Mouse (Mus musculus): ENCODE data around the gene Piezo1.

Piezo1 gene

GRCm38 (mm10) chr8:122544138-122544537 is 7.0 kb downstream of the Piezo1 start:
- DNase-seq: no peak

DNA sequence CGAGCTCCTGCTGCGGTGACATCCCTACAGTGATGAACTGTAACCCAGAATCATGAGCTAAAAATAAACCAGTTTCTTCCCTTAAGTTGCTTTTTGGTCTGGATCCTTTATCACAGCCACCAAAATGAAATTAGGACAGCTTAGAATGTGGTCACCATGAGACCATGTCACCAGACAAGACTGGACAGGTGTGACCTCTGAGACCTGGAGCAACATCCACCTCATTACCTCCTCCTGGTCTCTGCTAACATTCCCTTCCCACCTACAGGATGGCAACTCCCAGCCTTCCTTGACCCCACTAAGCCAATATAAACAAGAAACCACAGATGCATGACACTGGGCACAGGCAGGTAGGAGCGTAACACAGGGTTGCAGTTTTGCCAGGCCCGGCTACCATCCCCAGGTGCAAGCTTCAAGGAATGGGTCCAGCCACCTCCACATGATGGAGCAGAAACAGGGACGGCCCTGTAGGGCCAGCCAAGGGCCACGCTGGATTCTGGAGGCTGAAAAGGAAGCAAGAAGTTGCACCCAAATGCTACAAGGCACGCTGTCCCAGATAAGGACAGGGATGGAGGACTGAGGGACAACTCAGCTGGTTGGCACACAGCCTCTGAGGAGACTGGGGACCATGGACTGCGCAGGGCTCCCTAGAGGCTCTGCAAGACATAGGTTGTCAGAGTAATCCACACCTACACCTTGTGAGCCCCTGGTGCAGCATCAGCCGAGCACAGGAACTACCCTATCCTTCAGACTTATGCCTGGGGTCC is 12.6 kb downstream of the Piezo1 start:
- no peak for DNase-seq

- DNase-seq: no peak
These were observed 13.3 kb downstream of the Piezo1 start for GRCm38 (mm10) chr8:122537812-122538211.

- DNase-seq: peak; percentile 45
These were observed 14.1 kb downstream of the Piezo1 start for GRCm38 (mm10) chr8:122537033-122537432.

DNA sequence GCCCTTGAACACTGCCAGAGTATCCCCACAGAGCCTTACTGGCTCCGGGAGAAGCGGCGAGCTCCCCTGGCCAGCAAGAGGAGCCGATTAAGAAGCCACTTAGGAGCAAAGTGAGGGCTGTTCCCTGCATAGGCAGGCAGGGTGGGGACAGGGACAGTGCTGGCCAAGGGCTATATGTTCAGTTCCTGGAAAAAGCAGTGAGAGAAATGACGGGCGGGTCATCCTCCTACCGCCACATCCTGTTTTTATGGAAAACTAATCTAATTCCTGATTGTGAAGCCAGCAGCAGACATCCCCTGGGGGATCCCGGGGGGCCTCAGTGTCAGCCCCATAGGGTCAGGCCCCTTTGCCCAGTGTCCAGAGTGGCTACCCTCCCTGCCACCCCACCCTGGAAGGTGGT is 19.8 kb downstream of the Piezo1 start:
- DNase-seq: no peak

- no peak for DNase-seq
These were observed 22.0 kb downstream of the Piezo1 start for GRCm38 (mm10) chr8:122529159-122529558.

GRCm38 (mm10) chr8:122527937-122528336 is 23.2 kb downstream of the Piezo1 start:
- no peak for DNase-seq

DNA sequence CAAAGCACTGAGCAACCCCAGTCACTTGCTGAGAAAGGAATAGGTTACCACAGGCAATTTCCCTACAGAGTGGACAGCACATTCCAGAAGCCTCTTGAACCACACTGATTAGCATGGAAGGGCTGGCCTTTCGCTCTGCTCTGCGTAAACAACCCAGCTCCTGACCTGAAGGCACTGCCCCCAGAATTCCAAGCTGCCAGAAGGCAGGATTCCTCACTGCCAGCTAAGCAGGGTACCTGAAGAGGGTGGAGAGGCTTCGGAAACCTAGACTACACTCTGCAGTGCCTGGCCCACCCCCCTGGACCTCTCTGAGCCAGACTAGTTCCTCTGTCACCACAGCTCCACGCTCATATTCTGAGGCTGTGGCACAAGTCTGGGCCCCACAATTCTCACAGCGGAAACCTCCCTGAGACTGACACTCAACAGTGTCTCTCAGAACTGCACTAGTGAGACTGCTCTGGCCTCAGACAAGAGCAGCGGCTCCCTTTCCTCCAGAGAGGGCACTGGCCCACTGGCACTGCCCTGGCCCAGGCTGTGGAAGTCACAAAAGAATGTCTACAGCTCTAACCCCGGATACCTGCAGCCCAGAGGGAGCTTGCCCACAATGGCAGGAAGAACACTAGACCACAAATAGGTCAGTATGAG is 24.5 kb downstream of the Piezo1 start:
- DNase-seq: no peak

DNA sequence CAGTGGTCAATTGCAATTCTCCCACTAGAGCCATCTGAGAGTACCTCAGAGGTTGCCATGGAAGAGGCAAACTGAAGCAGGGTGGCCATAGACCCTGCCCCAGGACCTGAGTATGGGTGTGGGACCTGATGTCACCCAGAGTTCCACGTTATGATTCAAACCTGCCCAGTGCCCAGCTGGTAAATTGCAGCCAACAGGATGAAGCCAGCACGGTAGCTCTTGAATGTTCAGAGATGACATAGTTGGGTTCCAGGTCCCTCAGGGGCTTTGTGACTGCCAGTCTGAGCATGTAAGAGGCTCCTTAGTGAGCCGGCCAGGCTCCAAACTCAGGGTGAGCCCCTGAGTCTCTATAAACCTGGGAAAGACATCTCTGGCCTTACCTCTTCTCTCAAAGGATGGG is 25.0 kb downstream of the Piezo1 start:
- DNase-seq: no peak

GRCm38 (mm10) chr8:122525004-122525403 is 26.1 kb downstream of the Piezo1 start:
- DNase-seq: no peak

DNA sequence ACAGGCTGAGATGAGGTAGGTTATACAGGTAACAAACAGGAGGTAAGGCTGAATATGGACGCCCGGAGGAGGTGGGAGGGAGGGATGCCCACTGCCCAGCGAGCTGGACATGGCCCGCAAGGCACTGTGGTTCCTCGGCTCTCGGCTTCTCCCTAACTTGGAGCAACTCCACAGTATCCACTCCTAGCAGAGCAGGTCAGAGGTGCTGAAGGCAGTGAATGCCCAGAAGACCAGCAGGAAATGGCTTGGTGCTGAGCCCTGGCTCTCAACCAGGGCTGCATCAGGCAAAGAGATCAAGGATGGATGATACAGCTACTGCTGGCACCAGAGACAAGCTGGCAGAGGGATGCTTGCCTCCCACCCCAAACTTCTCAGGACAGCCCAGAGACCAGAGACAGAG is 26.6 kb downstream of the Piezo1 start:
- no peak for DNase-seq

DNA sequence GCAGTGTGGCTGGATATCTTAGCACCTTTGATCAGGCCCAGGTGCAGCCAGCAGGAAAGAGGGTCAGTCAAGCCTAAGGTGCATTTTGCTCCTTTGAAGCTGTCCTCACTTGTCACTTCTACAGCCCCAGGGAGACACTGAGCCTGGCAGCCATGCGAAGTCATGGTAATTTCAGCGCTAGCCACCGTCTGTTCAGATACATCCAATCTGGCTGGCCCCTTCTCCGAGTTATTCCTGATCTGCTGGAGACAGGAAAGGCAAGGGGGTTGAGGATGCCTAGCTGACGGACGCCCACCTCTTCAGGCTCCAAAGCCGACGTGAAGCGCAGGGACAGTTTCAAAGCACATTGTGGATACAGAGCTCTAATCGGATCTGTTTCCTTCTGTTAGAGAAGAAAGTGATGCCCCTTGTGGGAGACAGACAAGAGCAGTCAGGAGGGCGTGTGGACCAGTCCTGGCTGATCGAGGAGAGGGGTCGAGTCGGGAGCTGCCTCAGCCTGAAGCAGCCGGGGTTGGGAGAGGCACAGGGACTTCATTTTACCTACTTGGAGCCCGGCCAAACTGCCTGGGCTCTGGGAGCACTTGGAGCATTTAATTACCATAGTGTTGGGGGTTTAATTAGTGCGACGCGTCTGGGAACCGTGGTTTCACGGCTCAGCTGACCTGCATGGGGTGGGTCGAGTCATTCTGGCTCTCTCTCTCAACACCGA is 27.3 kb downstream of the Piezo1 start:
- DNase-seq: no peak

GRCm38 (mm10) chr8:122522796-122523651 is 28.1 kb downstream of the Piezo1 start:
- peak; percentile 40 for DNase-seq

GRCm38 (mm10) chr8:122520611-122521010 is 30.5 kb downstream of the Piezo1 start:
- DNase-seq: no peak

DNA sequence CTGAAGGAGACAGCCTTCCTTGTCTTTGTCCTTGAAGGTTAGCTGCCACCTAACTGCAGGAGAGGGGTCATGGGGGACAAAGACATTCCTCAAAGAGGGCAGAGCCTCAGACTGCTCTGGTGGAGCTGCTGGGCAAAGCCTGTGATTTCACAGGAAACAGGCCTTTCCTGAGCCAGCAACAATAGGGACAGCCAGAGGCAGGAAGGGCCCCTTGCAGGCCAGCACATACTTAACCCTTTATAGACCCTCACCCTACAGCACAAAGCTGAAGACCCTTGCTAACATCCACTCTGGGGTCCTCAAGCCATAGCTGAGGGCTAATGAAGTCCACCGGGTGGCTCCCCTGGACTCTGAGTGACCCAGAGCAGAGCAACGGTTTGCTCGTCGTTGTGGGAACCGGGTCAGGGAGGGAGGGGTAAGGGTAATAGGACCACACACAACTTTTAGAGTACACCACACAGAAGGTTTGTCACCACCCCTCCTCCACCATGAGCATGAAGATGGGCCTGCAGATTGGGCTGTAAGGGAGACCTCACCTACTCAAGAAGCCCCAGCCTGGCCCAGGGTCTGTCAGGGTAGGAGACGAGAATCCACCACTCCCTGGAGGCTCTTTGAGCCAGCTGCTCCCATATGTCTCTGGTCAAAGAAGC is 33.5 kb downstream of the Piezo1 start:
- DNase-seq: peak; percentile 65

DNA sequence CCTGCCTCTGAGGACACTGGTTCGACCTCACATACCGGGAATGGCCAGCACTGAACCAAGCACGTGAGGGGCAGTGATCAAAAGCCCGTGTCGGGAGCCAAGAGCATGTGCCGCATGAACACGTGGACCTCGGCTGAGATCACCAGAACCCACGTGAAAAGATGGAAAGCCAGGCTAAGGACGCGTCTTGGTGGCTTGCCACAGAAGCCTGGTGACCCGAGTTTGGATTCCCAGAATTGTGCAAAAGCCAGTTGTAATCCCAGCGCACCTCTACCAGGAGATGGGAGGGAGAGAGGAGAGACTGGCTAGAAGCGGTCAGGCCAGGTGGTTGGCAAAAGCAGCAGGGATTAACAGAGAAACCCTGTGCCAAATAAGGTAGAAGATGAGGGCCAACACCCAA is 35.4 kb downstream of the Piezo1 start:
- DNase-seq: no peak

GRCm38 (mm10) chr8:122512392-122512791 is 38.7 kb downstream of the Piezo1 start:
- no peak for DNase-seq

- DNase-seq: no peak
These were observed 39.6 kb downstream of the Piezo1 start for GRCm38 (mm10) chr8:122511552-122511951.

DNA sequence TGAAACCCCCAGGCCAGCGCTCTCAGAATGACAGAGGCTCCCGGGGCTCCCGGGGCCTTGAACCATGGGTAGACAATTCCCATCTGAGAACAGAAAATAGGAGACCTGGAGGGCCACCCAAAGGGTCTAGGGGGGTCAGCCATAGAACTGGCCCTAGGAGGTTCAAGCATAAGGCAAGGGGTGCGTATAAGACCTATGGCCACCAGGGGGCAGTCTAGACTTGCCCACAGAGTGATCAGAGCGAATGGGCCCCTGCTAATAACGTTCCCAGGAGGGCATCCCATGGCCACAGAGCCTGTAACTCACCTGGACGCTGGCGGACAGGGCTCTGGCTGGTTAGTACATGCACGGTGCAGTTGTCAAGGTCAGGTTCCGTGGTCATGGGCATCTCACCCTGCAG is 50.3 kb downstream of the Piezo1 start:
- peak; percentile 91 for DNase-seq

- no peak for DNase-seq
These were observed 53.2 kb downstream of the Piezo1 start for GRCm38 (mm10) chr8:122497912-122498311.

DNA sequence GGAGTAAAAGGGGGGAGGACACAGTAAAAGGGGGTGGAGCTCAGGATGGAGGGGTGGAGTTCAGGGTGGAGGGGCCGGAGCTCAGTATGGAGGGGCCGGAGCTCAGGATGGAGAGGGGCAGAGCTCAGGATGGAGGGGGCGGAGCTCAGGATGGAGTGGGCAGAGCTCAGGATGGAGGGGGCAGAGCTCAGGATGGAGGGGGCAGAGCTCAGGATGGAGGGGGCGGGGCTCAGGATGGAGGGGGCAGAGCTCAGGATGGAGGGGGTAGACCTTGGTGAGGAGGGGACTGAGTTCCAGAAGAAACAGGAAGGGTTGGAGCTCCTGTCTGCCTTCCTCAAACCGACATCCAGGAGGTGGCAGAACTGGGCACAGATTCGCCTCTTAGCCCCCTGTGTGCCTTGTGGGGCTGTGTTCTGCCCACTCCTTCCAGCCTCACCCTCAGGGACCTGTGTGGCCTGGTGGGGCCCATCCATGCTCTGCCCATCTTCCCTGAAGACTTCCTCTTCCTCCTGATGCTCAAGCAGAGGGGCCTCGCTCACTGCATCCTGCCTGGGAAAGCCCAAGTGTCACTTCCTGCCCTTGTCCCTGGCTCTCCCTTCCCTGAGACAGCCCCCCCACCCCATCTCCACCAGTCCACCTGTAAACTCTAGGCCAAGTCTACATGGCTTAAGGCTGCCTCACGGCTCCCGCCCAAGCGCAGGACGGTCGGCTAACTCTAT is 54.0 kb downstream of the Piezo1 start:
- no peak for DNase-seq

DNA sequence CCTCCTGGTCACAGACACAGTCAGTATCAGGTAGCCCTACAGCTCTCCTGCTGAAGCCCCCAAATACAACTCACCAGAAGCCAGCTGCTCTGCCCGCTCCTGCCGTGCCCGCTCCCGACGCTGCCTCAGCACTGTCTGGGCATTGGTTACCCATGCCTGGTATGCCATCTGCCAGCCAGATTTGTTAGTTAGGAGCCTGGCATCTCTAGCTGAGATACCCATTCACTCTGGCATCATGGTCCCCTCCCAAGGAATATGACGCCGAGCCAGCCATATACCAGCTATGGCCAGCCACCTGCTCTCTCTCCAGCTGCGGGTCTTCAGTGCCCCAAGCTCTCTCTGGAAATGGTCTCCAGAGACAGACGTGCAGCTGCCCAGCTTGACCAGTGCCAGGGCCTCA is 62.7 kb downstream of the Piezo1 start:
- DNase-seq: no peak
